Mouse (Mus musculus): ENCODE results near the gene Tmem50a. TPM values are rescaled to one million over a fixed set of nuclear protein-coding genes. Genes with fewer than 3 reads are reported as not detected.

Gene Tmem50a
- total and polyA plus RNA-seq, 2 experiments from 2014 or later: 206 to 262 TPM

GRCm38 (mm10) chr4:134853637-134854485 lies 61.0 kb downstream of the Tmem50a start:
- TF ChIP-seq CTCF (IDR thresholded peaks at IDR 0.05): no peak
- no peaks in the 10 kb centered on the region for H3K9me3 ChIP-seq (ENCODE audit: low read length)
- H3K4me1 ChIP-seq (ENCODE audit: insufficient read depth, low read length): peaks cover 16% of the 10 kb centered on the region; the same call in 1 of the 2 replicates
- H3K4me3 ChIP-seq (ENCODE audit: low read depth, low read length): peak overlapping the region; percentile 99
- H3K27ac ChIP-seq (ENCODE audit: low read depth, low read length): peak overlapping the region; percentile 100
- peak; percentile 96 for ATAC-seq (ENCODE audit: low FRiP score)
- DNase-seq (ENCODE audit: low spot score): peak; percentile 96
- no peaks in the 10 kb centered on the region for H3K36me3 ChIP-seq (ENCODE audit: insufficient read depth, low read length)
- peak overlapping the region; percentile 97 for H3K9ac ChIP-seq (replicated peaks; ENCODE audit: low read length, poor library complexity, severe bottlenecking)
- no peaks in the 10 kb centered on the region for H3K27me3 ChIP-seq (ENCODE audit: insufficient read depth, low read length)
- peak overlapping the region; percentile 61 for H3K4me2 ChIP-seq (ENCODE audit: low read depth, low read length, poor library complexity, severe bottlenecking)
- WGBS: 1% methylated on average over 90 of the region's 91 CpGs

- no peak for TF ChIP-seq CTCF (IDR thresholded peaks at IDR 0.05)
- H3K4me2 ChIP-seq (ENCODE audit: low read depth, low read length, poor library complexity, severe bottlenecking): peak within 1 kb of the TSS; percentile 75
- WGBS: 0% methylated on average over 36 of the region's 38 CpGs
- peak; percentile 98 for DNase-seq (ENCODE audit: low spot score)
- H3K27me3 ChIP-seq (ENCODE audit: insufficient read depth, low read length): no peaks in the 10 kb centered on the region
- no peaks in the 10 kb centered on the region for H3K9me3 ChIP-seq (ENCODE audit: low read length)
- H3K4me1 ChIP-seq (ENCODE audit: insufficient read depth, low read length): peaks cover 16% of the 10 kb centered on the region; the same call in 1 of the 2 replicates
- H3K36me3 ChIP-seq (ENCODE audit: insufficient read depth, low read length): no peaks in the 10 kb centered on the region
- peak within 1 kb of the TSS; percentile 97 for H3K9ac ChIP-seq (replicated peaks; ENCODE audit: low read length, poor library complexity, severe bottlenecking)
- peak within 1 kb of the TSS; percentile 99 for H3K4me3 ChIP-seq (ENCODE audit: low read depth, low read length)
- H3K27ac ChIP-seq (ENCODE audit: low read depth, low read length): peak within 1 kb of the TSS; percentile 100
- peak; percentile 97 for ATAC-seq (ENCODE audit: low FRiP score)
Observed at GRCm38 (mm10) chr4:134853259-134853636, 61.6 kb downstream of the Tmem50a start, which contains the start of gene Maco1. Maco1 (minus strand) TSS chr4:134853345.

- peak overlapping the region; percentile 99 for H3K4me3 ChIP-seq (ENCODE audit: low read depth, low read length)
- no peaks in the 10 kb centered on the region for H3K9me3 ChIP-seq (ENCODE audit: low read length)
- H3K9ac ChIP-seq (replicated peaks; ENCODE audit: low read length, poor library complexity, severe bottlenecking): peak overlapping the region; percentile 97
- WGBS: under 1% methylated on average over 59 of the region's 106 CpGs
- DNase-seq (ENCODE audit: low spot score) (peak; percentile 10), ATAC-seq (ENCODE audit: low FRiP score) (no peak)
- H3K27me3 ChIP-seq (ENCODE audit: insufficient read depth, low read length): no peaks in the 10 kb centered on the region
- no peaks in the 10 kb centered on the region for H3K36me3 ChIP-seq (ENCODE audit: insufficient read depth, low read length)
- H3K4me2 ChIP-seq (ENCODE audit: low read depth, low read length, poor library complexity, severe bottlenecking): peak overlapping the region; percentile 75
- H3K27ac ChIP-seq (ENCODE audit: low read depth, low read length): peak overlapping the region; percentile 100
- no peak for TF ChIP-seq CTCF (IDR thresholded peaks at IDR 0.05)
- peaks cover 16% of the 10 kb centered on the region; the same call in 1 of the 2 replicates for H3K4me1 ChIP-seq (ENCODE audit: insufficient read depth, low read length)
Observed at GRCm38 (mm10) chr4:134852438-134853255, 62.2 kb downstream of the Tmem50a start.

GRCm38 (mm10) chr4:134851876-134852275 lies 62.9 kb downstream of the Tmem50a start:
- H3K9me3 ChIP-seq (ENCODE audit: low read length): no peaks in the 10 kb centered on the region
- H3K27me3 ChIP-seq (ENCODE audit: insufficient read depth, low read length): no peaks in the 10 kb centered on the region
- DNase-seq (ENCODE audit: low spot score): peak; percentile 17
- H3K27ac ChIP-seq (ENCODE audit: low read depth, low read length): no peak overlapping the region; the same call in 1 of the 2 replicates
- no peak for ATAC-seq (ENCODE audit: low FRiP score)
- peak overlapping the region; percentile 97 for H3K9ac ChIP-seq (replicated peaks; ENCODE audit: low read length, poor library complexity, severe bottlenecking)
- H3K4me2 ChIP-seq (ENCODE audit: low read depth, low read length, poor library complexity, severe bottlenecking): peak overlapping the region; percentile 75
- H3K4me3 ChIP-seq (ENCODE audit: low read depth, low read length): peak overlapping the region; percentile 99
- H3K36me3 ChIP-seq (ENCODE audit: insufficient read depth, low read length): no peaks in the 10 kb centered on the region
- WGBS: 6% methylated on average over 14 of the region's 14 CpGs
- no peak for TF ChIP-seq CTCF (IDR thresholded peaks at IDR 0.05)
- H3K4me1 ChIP-seq (ENCODE audit: insufficient read depth, low read length): peaks cover 16% of the 10 kb centered on the region; the same call in 1 of the 2 replicates

- no peak for ATAC-seq (ENCODE audit: low FRiP score)
- 42% methylated on average over 2 of the region's 2 CpGs for WGBS
Observed at GRCm38 (mm10) chr4:134851236-134851635, 63.6 kb downstream of the Tmem50a start.

More at GRCm38 (mm10) chr4:134851236-134851635, 63.6 kb downstream of the Tmem50a start:
- peak overlapping the region; percentile 99 for H3K4me3 ChIP-seq (ENCODE audit: low read depth, low read length)
- TF ChIP-seq CTCF (IDR thresholded peaks at IDR 0.05): no peak
- no peaks in the 10 kb centered on the region for H3K27me3 ChIP-seq (ENCODE audit: insufficient read depth, low read length)
- H3K9ac ChIP-seq (replicated peaks; ENCODE audit: low read length, poor library complexity, severe bottlenecking): no peak overlapping the region
- H3K9me3 ChIP-seq (ENCODE audit: low read length): no peaks in the 10 kb centered on the region
- DNase-seq (ENCODE audit: low spot score): no peak
- H3K27ac ChIP-seq (ENCODE audit: low read depth, low read length): no peak overlapping the region
- no peaks in the 10 kb centered on the region for H3K36me3 ChIP-seq (ENCODE audit: insufficient read depth, low read length)
- peaks cover 16% of the 10 kb centered on the region; the same call in 1 of the 2 replicates for H3K4me1 ChIP-seq (ENCODE audit: insufficient read depth, low read length)
- H3K4me2 ChIP-seq (ENCODE audit: low read depth, low read length, poor library complexity, severe bottlenecking): peak overlapping the region; percentile 75
